Mouse (Mus musculus) brain, embryonic 14.5 days (tissue): Measurements from ENCODE around the gene Asap3.

ENCODE experiments used
- CTCF ChIP-seq: fragments of 200-500 bp; IDR thresholded peaks from 2 replicates; pipeline ENCODE4 v1.5.1; 2012; ENCODE audit warnings: inconsistent platforms, mild to moderate bottlenecking, moderate library complexity, borderline replicate concordance; ENCODE audit not compliant: insufficient read depth, insufficient read length; ENCODE audit errors: extremely low read depth
- POLR2A ChIP-seq: fragments of 200-500 bp; IDR thresholded peaks from 2 replicates; pipeline ENCODE4 v1.6.1; 2012; ENCODE audit warnings: mild to moderate bottlenecking, inconsistent platforms, borderline replicate concordance; ENCODE audit not compliant: poor library complexity, insufficient read depth, insufficient read length, severe bottlenecking; ENCODE audit errors: extremely low read depth

- no peak for TF ChIP-seq CTCF
- no peak for TF ChIP-seq POLR2A
These were observed 41.2 kb downstream of the Asap3 start for GRCm38 (mm10) chr4:136247386-136247728.
